Mouse (Mus musculus) ES-Bruce4 (cell line): ENCODE measurements at regions not wholly inside any gene's neighbourhood (a gene's known extent, or its start where the extent isn't known, plus 50 kb on each side); places are given as distances from the start of the nearest gene placed in this dataset.

Experiments
- H3K27ac ChIP-seq: 2 replicates; pipeline ENCODE4 v1.5.1; 2012; ENCODE audit warnings: low read length, inconsistent platforms; ENCODE audit not compliant: insufficient read depth
- H3K27me3 ChIP-seq: 2 replicates; pipeline ENCODE4 v1.6.1; 2012; ENCODE audit warnings: mild to moderate bottlenecking, low read length, inconsistent platforms; ENCODE audit not compliant: control insufficient read depth, poor library complexity, insufficient read depth, severe bottlenecking
- H3K36me3 ChIP-seq: 2 replicates; pipeline ENCODE4 v1.6.1; 2012; ENCODE audit warnings: inconsistent platforms, mild to moderate bottlenecking, low read length, moderate library complexity; ENCODE audit not compliant: control insufficient read depth, poor library complexity, insufficient read depth, severe bottlenecking
- H3K4me1 ChIP-seq: one replicate; pipeline ENCODE4 v1.8.1; 2011; ENCODE audit warnings: low read length; ENCODE audit not compliant: control insufficient read depth, insufficient read depth
- H3K4me3 ChIP-seq: 2 replicates; pipeline ENCODE4 v1.5.1; 2011; ENCODE audit warnings: low read depth, mild to moderate bottlenecking, low read length
- H3K9ac ChIP-seq: 2 replicates; pipeline ENCODE4 v1.6.1; 2012; ENCODE audit warnings: low read depth, mild to moderate bottlenecking, inconsistent platforms; ENCODE audit not compliant: poor library complexity, severe bottlenecking
- H3K9me3 ChIP-seq: replicated peaks from 2 replicates; pipeline ENCODE4 v1.6.1; 2012; ENCODE audit warnings: mild to moderate bottlenecking, low read length, inconsistent platforms; ENCODE audit not compliant: control insufficient read depth, poor library complexity, insufficient read depth, severe bottlenecking
- CTCF ChIP-seq: IDR thresholded peaks from one replicate; pipeline ENCODE4 v1.8.1; 2011; ENCODE audit warnings: low read depth, low read length
- EP300 ChIP-seq: IDR thresholded peaks from 2 replicates; pipeline ENCODE4 v1.6.1; 2011; ENCODE audit warnings: low read depth, low read length; ENCODE audit not compliant: insufficient read depth
- POLR2A ChIP-seq: IDR thresholded peaks from one replicate; pipeline ENCODE4 v1.8.1; 2011; ENCODE audit warnings: low read length; ENCODE audit not compliant: insufficient read depth

DNA sequence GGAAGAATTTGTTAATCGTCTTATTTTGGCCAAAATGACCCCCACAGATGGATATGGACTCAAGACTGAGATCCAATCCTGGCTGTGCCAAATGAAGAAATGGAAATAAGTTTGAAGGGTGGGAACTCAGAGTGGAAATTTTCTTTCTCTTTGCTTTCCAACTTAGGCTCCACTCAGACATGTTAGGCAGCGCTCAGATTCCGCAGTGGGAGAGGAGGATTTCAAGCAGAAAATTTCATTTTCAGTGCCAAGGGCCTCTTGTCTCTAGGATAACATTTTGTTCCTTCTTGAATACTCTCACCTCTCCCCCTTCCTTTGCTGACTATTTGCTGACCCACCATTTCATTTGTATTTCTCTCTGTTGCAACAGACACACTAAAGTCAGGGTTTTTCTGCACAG, 114.2 kb upstream of the Gas1 start:
- no peak for TF ChIP-seq POLR2A
- no peak for TF ChIP-seq CTCF
- no peak for TF ChIP-seq EP300
- H3K9ac ChIP-seq, result no peak overlapping the region

DNA sequence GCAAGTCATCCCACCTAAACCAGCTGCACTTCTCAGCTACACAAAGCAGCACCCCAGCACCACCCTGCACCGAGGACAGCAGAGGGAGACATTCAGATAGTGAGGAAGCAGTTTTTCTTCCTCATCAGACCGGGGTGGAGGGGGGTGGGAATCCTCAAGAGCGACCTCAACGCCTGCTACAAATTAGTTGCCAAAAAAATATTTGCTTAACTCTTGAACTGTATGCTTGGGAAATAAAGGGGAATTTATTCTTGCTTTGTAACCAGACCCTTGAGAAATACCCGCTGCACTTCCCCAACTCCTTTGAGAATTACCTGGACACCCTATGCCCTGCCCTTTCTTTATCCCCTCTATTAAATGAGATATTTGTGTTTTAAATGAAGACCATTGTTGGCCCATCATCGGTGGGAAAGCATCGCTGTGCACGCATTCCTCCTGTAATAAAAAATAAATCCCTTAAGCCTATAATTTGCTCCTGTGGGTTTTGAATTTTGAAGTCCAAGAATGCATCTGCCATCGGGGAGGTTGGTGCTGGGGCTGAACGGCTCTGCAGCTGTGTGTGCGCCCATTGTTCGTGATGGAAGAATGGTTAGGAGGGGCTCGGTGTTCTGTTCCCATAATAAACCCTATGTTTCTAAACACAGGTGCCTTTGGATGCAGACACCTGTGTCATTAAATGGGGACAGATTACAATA, 119.2 kb upstream of the Gas1 start:
- no peak overlapping the region for H3K9ac ChIP-seq

More for the DNA sequence above, 114.2 kb upstream of the Gas1 start:
- Histone ChIP-seq H3K27me3 (no peaks in the 10 kb centered on the region), H3K27ac (no peak overlapping the region), H3K4me1 (no peaks in the 10 kb centered on the region), H3K36me3 (no peaks in the 10 kb centered on the region), H3K4me3 (no peak overlapping the region), H3K9me3 (no peaks in the 10 kb centered on the region)

DNA sequence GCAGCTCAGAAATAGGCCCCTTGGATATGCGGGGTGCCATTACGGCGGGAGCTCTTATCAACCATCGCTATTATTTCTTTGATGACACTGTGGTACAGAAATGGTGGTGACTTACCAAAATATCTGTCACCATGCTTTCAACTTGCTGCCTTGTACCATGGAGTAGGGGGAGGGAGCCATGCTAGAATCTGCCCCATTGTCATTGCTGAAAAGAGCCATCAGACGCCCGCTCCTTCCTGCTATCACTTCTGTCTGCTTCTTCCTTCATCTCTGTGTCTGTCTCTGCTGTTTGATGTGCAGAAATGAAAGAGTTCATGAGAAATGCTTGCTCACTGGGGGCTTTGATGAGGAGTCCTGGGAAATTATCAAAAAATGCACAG, 119.7 kb upstream of the Gas1 start:
- H3K4me1 ChIP-seq, result no peaks in the 10 kb centered on the region
- H3K9me3 ChIP-seq, result no peaks in the 10 kb centered on the region
- no peaks in the 10 kb centered on the region for H3K27me3 ChIP-seq
- H3K36me3 ChIP-seq, result no peaks in the 10 kb centered on the region
- TF ChIP-seq CTCF (no peak), EP300 (no peak), POLR2A (no peak)
- no peak overlapping the region for H3K27ac ChIP-seq
- H3K9ac ChIP-seq, result no peak overlapping the region
- no peak overlapping the region for H3K4me3 ChIP-seq

More for the DNA sequence above, 119.2 kb upstream of the Gas1 start:
- H3K36me3 ChIP-seq, result no peaks in the 10 kb centered on the region
- H3K4me3 ChIP-seq, result no peak overlapping the region
- no peaks in the 10 kb centered on the region for H3K9me3 ChIP-seq
- TF ChIP-seq CTCF (no peak), POLR2A (no peak), EP300 (no peak)
- H3K27ac ChIP-seq, result no peak overlapping the region
- no peaks in the 10 kb centered on the region for H3K4me1 ChIP-seq
- no peaks in the 10 kb centered on the region for H3K27me3 ChIP-seq

DNA sequence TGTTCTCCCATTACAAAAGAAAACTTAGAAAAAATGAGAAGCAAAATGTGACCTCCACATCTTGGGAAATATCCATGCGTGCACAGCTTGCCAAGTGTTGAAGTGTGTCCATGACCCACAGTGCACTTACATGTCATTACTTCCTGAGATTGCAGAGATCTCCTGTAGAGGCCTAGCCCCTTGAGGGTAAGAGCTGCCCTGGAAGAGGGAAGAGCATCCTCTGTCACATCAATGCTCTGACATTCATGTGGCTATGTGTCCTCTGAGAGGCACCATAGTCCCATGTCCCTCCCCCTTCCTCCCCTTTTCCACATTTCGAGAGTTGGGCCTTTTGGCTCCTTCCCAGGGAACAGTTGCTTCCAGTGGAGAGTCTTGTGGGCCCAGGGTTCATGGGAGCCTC, 121.4 kb upstream of the Gas1 start:
- Histone ChIP-seq H3K27me3 (no peaks in the 10 kb centered on the region), H3K36me3 (no peaks in the 10 kb centered on the region), H3K9ac (no peak overlapping the region), H3K27ac (no peak overlapping the region), H3K4me1 (no peaks in the 10 kb centered on the region), H3K9me3 (no peaks in the 10 kb centered on the region), H3K4me3 (no peak overlapping the region)
- TF ChIP-seq EP300, result no peak
- no peak for TF ChIP-seq POLR2A
- TF ChIP-seq CTCF, result no peak

DNA sequence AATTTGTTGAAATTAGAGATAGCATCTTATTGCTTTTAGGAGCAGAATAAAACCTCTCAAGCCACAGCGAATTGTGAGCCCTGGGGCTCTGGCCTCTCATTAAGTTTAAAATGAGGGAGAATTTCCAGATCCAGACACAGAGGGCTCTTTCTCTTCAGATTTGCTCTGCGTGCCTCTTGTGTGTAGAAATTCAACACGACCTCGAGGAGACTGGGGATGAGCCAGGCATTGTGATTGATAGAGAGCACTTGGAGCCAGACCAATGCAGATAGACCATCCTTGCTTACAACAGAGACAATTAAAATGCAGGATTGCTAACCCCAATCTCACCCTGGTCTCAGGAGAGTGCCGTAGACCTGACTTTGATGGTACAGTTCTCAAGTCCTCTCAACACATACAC, 121.9 kb upstream of the Gas1 start:
- no peaks in the 10 kb centered on the region for H3K9me3 ChIP-seq

DNA sequence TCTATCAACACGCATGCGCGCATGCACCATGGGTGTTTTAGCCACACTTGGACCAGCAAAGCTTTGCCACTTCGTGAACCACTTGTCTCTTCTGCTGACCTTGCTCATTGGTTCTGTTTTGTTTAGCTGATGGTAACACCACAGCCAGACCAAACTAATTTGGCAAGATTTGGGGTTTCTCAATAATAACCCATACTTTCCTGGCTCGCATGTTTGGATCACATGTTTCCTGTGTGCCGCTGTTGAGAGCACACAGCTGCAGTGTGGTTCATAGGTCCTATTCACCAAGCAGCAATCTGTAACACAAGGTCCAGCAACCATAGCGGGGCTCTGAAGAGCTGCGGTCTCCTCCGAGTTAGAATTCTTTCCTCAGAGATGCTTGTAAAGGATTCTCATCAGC, 126.4 kb upstream of the Gas1 start:
- Histone ChIP-seq H3K27ac (no peak overlapping the region), H3K27me3 (no peaks in the 10 kb centered on the region), H3K4me1 (no peaks in the 10 kb centered on the region), H3K4me3 (no peak overlapping the region), H3K9me3 (no peaks in the 10 kb centered on the region), H3K36me3 (no peaks in the 10 kb centered on the region), H3K9ac (no peak overlapping the region)
- TF ChIP-seq POLR2A, result no peak
- no peak for TF ChIP-seq CTCF
- no peak for TF ChIP-seq EP300

More for the DNA sequence above, 121.9 kb upstream of the Gas1 start:
- no peak overlapping the region for H3K27ac ChIP-seq
- H3K4me1 ChIP-seq, result no peaks in the 10 kb centered on the region
- TF ChIP-seq EP300, result no peak
- TF ChIP-seq CTCF, result no peak
- TF ChIP-seq POLR2A, result no peak
- H3K27me3 ChIP-seq, result no peaks in the 10 kb centered on the region
- no peak overlapping the region for H3K4me3 ChIP-seq
- H3K36me3 ChIP-seq, result no peaks in the 10 kb centered on the region
- no peak overlapping the region for H3K9ac ChIP-seq
